Mouse (Mus musculus) thymus, postnatal 36 days (tissue): ENCODE measurements around the gene Bicral.

ENCODE experiments used
- DNase-seq, 2 experiments: peaks; one replicate each; pipeline ENCODE4 v3.0.0; 2022; ENCODE audit warnings: mixed read lengths in 2 of 2

Gene Bicral

DNA sequence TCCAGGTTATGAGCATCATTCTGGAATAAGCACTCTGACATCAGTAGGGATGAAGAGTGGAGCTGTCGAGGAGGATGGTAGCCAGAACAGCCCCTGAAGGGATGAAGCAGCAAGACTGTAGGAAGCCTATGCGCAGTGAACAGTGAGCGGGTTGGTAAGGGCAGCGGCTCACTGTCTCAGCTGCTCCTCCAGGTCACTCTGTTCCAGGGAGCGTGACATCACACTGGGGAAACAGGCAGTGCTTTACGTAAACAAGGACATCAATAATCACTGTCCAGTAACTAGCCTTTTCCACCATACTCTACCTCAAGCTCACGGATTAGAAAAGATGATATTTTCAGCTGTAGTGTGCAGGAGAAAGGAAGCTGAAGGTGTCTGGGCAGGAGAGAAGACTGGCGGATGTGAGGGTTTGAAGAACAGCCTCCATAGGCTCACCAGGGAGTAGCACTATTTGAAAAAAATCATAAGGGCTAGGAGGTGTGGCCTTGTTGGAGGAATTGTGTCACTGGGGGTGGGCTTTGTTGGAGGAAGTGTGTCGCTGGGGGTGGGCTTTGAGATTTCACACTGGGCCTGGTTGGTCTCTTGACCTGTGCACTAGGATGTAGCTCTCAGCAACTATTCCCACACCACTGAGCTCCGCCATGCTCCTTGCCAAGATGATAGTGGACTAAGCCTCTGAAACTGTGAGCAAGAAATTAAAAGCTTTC lies 17.8 kb downstream of the Bicral start:
- DNase-seq, result no peak

DNA sequence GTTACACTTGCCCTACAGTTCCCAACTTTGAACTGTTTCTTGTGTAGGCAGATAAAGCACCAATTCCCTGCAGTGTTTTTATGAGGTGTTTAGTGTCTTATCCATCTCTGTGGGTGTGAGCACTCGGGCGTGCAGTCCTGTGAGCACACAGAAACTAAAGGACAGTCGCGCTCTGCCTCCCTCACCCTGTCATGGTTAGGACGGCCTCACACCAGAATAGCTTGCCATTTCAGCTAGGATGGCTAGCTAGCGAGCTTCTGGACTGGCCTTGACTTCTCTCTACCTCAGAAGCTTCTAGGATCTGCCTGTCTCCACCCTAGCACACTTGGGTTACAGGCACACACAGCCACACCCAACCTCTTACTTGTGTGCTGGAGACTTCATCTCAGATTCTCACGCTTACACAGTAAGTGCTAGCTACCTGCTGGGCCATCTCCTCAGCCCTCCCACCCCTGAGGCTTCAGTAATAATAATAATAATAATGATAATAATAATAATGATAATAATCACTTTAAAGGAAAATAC lies 19.8 kb downstream of the Bicral start:
- no peak for DNase-seq

GRCm38 (mm10) chr17:46837897-46838296 lies 20.4 kb downstream of the Bicral start:
- DNase-seq, result no peak

GRCm38 (mm10) chr17:46835093-46835715 lies 23.1 kb downstream of the Bicral start:
- peak; percentile 45 to 58 for DNase-seq

DNA sequence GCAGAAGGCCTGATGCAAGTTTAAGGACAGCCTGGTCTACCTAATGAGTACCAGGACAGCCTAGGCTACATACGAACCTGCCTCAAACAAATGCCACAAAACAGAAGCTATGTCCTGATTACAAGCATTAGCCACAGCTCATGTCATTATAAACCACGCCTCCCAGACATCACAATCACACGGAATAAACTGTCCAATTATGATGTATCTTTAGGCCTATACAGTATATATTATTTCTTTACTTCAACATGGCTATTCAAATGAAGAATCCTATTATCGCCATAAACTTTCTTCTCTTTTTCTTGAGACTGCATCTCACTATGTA lies 25.3 kb downstream of the Bicral start:
- no peak for DNase-seq

DNA sequence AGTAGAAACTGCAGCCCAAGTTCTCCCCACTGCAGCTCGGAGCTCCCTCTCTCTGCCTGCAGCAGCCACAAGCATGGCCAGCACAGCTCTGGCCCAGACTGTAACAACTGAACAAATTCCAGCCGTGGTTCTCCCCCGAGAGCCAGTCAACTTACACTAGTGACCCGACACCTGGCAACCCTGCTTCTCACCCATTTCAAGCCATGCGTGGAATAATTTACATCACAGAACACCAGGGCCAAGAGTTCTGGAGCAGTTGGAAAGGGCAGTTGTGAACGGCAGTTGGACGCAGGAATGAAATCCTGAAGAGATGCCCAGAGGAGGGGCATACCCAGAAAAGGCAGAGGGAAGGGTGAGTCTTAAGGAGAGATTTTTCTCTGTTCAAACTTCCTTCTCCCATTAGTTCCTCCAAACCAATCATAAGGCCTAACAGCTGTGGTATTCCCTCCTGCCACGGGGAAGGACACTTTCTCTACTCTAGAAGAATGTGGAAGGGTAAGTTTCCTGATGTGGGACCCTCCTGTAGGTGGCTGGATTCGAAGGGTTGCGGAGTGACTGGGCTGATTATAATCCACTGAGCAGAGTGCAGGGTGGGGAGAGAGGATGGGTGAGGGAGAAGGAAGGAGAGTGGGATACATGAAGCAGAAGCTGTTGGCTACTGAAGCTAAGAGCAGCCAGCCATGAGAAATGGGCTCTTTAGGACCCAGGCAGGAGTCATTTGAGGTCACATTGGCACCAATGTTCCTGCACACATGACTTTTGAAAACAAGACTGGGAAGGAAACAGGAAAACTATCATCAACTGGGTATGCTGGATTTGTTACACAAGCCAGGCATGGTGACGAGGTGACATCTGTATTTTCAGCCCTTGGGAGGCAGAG lies 25.9 kb downstream of the Bicral start:
- no peak for DNase-seq

GRCm38 (mm10) chr17:46829856-46830535 lies 28.3 kb downstream of the Bicral start:
- DNase-seq, result peak; percentile 23 to 30

GRCm38 (mm10) chr17:46828935-46829334 lies 29.3 kb downstream of the Bicral start:
- DNase-seq, result peak; percentile 50 to 71

- DNase-seq, result no peak
Measured at GRCm38 (mm10) chr17:46823091-46823490, 35.2 kb downstream of the Bicral start.

DNA sequence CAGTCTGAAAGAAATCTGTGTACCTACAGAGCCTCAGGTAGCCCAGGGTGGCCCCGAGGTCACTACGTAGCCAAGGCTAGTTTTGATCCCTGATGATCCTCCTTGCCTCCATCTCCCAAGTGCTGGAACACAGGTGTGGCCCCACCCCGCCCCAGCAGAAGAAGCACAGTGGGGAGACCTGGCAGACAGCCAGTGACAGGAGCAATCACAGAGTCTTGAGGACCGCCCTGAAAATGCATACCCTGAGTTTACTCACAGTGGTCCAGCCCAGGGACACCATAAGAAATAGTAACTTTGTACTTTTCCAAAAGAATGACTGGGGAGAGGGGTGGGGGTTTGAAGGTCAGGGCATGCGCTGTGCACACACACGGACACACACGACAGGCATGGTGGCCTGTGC lies 37.7 kb downstream of the Bicral start:
- no peak for DNase-seq

DNA sequence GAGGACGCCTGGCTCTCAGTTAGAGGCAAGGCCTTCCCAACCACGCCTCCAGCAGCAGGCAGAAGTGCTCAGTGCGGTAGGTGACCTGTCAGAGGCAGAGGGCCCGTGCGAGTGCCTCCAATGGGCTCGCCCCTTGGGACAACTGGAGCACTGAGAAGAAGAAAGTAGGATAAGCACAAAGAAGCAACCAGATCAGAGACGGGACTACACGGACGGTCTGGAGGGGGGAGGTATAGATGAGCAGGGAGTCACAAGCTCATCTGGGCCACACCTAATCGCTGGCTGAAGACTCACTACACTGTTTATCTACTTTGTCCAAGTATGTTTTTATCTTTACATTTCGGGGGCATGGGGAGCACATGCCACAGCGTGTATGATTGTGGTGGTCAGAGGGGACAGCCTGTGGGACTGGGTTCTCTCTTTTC lies 40.5 kb downstream of the Bicral start:
- no peak for DNase-seq

- no peak for DNase-seq
Measured at GRCm38 (mm10) chr17:46816306-46816705, 42.0 kb downstream of the Bicral start.

GRCm38 (mm10) chr17:46814497-46814896 lies 43.8 kb downstream of the Bicral start:
- DNase-seq, result no peak

- no peak for DNase-seq
Measured at GRCm38 (mm10) chr17:46813637-46814036, 44.6 kb downstream of the Bicral start.

- no peak for DNase-seq
Measured at GRCm38 (mm10) chr17:46812442-46812841, 45.8 kb downstream of the Bicral start.

DNA sequence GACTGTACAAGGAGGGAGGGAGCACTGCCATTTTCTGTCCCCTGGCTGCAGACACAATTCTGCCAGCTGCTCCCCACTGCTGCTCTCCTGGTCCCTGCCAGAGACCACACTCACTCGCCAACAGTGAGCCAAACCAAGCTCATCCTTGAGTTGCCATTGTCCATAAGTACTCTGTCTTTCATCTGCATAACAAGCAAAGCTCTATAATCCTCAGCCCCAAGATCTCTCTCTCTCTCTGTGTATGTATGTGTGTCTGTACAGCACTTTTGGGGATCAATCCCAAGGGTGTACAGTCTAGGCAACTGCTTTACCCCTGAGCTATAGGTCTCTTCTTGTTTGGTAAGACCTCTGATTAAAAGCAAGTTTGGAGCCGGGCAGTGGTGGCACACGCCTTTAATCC lies 47.6 kb downstream of the Bicral start:
- DNase-seq, result no peak

DNA sequence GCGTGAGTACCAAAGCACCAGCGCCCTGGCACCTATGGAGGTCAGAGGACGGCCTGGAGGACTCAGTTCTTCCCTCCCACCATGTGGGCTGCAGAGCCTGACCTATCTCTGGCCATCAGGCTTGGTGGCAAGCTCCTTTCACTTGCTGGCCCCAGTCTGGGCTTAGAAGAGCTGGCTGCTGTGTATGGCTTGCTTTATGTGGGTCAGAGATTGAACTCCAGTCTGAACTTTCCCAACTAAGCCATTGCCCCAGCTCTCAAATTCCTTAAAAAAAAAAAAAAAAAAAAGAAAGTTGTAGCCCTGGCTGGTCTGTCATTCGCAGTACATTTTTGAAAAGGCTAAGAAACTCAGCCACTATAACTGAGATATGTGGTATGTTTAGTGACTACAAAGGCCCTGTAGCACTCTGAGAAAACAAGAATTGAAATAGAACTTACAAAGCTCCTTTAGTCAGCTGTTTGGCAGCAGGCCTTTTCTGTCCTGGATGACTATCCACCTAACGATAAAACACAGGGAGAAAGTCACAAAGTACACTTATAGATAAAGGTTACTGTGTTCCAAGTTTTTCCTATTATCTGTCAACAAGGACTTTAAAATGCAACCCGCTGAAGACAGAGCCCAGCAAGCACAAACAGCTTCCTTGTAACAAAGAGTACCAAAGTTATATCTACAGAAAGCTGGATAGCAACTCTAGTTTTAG lies 49.0 kb downstream of the Bicral start:
- DNase-seq, result no peak

DNA sequence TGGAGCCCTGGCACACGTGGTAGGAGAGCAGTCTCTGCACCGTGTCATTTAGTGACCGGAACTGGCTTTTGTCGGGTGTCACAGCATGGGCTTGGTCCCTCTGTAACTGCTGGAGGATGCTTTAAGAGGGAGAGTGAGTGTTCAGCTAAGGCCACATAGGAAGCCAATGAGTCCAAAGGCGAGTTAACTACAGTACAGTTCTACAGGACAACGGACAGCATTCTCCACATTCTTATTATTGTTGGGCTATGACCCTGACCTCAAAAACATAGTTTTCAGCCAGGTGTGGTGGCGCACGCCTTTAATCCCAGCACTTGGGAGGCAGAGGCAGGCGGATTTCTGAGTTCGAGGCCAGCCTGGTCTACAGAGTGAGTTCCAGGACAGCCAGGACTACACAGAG lies 49.9 kb downstream of the Bicral start:
- no peak for DNase-seq

DNA sequence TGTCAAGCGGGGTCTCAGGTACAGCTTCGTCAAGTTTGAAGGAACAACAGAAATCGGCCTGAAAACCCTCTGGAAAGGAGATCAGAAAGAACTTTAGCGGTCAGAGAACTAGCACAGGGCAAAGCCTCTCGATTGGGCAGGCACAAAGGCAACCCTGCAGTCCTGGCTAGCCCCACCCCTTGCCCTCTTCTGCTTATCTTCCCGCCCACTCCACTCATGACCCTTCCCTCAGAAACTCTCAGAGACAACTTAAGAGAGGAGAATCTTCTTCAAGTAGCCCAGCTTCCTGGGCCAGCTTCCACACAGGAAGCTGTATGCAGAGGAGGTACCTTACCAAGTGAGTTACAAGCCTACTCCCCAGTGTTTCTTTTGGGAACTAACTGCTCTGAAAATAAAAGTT lies 56.5 kb downstream of the Bicral start:
- no peak for DNase-seq

- no peak for DNase-seq
Measured at GRCm38 (mm10) chr17:46799680-46800079, 58.6 kb downstream of the Bicral start.

- no peak for DNase-seq
Measured at GRCm38 (mm10) chr17:46797386-46797785, 60.9 kb downstream of the Bicral start.

GRCm38 (mm10) chr17:46796743-46797142 lies 61.5 kb downstream of the Bicral start:
- no peak for DNase-seq
